Mouse (Mus musculus) limb, embryonic 14.5 days (tissue): ENCODE results near the gene Hnrnpk. TPM values are rescaled to one million over a fixed set of nuclear protein-coding genes. Genes with fewer than 3 reads are reported as not detected.

Experiments
- ATAC-seq: fragments of 200-750 bp; cut with Nextera tagmentation; 2 replicates; pipeline ENCODE4 v1.8.0; 2017; ENCODE audit warnings: low read depth, moderate number of reproducible peaks, moderate TSS enrichment; ENCODE audit not compliant: low FRiP score
- DNase-seq: peaks from one replicate; pipeline ENCODE4 v3.0.0-alpha.2; 2015; ENCODE audit warnings: low spot score
- H3K27ac ChIP-seq: fragments of 300-500 bp; sonication (generic); replicated peaks from 2 replicates; pipeline ENCODE4 v1.5.1; 2014; ENCODE audit warnings: low read depth, mild to moderate bottlenecking, low read length, moderate library complexity, mixed read lengths
- H3K27me3 ChIP-seq: fragments of 300-500 bp; sonication (generic); 2 replicates; pipeline ENCODE4 v1.6.1; 2014; ENCODE audit warnings: low read length, mixed read lengths; ENCODE audit not compliant: control insufficient read depth, insufficient read depth
- H3K36me3 ChIP-seq: fragments of 300-500 bp; sonication (generic); 2 replicates; pipeline ENCODE4 v1.6.1; 2014; ENCODE audit warnings: mild to moderate bottlenecking, low read length, moderate library complexity, mixed read lengths; ENCODE audit not compliant: control insufficient read depth, insufficient read depth
- H3K4me1 ChIP-seq: fragments of 300-500 bp; sonication (generic); 2 replicates; pipeline ENCODE4 v1.6.1; 2014; ENCODE audit warnings: antibody characterized with exemption, low read length, mixed read lengths; ENCODE audit not compliant: control insufficient read depth, insufficient read depth
- H3K4me2 ChIP-seq: fragments of 300-500 bp; sonication (generic); replicated peaks from 2 replicates; pipeline ENCODE4 v1.6.1; 2014; ENCODE audit warnings: low read depth, mild to moderate bottlenecking, low read length, moderate library complexity; ENCODE audit not compliant: severe bottlenecking
- H3K4me3 ChIP-seq: fragments of 300-500 bp; sonication (generic); replicated peaks from 2 replicates; pipeline ENCODE4 v1.5.1; 2014; ENCODE audit warnings: low read length
- H3K9ac ChIP-seq: fragments of 300-500 bp; sonication (generic); 2 replicates; pipeline ENCODE4 v1.6.1; 2014; ENCODE audit warnings: mild to moderate bottlenecking, low read depth, low read length, moderate library complexity; ENCODE audit not compliant: severe bottlenecking
- H3K9me3 ChIP-seq: fragments of 300-500 bp; sonication (generic); 2 replicates; pipeline ENCODE4 v1.6.1; 2016; ENCODE audit warnings: low read length; ENCODE audit not compliant: control insufficient read depth
- POLR2A ChIP-seq: fragments of 200-500 bp; IDR thresholded peaks from 2 replicates; pipeline ENCODE4 v1.8.0; 2012; ENCODE audit warnings: inconsistent platforms, mild to moderate bottlenecking, moderate library complexity, borderline replicate concordance; ENCODE audit not compliant: insufficient read depth, insufficient read length; ENCODE audit errors: extremely low read depth
- WGBS: fragments of 180-500 bp; shearing (Covaris S2); extraction: QIAGEN DNeasy Blood & Tissue Kit; methylation state at CpG from one replicate; pipeline ENCODE4 v1.1.7; 2014; 5-methylcytosine and 5-hydroxymethylcytosine counted together
- polyA plus RNA-seq, 2 experiments: library from polyadenylated mRNA; depleted of rRNA in 1 of 2; stranded (reverse) in 1 of 2; unstranded in 1 of 2; fragments of >200 nt; fragmentation: Nextera tagmentation in 1 of 2; extraction: Ambion mirVana in 1 of 2; gene quantifications; 2 replicates each; pipeline versions ENCODE4 v1.2.1 to v1.2.3; 2012 to 2014

The Hnrnpk gene
- polyA plus RNA-seq, 2 experiments, result 883 to 1,312 TPM

DNA sequence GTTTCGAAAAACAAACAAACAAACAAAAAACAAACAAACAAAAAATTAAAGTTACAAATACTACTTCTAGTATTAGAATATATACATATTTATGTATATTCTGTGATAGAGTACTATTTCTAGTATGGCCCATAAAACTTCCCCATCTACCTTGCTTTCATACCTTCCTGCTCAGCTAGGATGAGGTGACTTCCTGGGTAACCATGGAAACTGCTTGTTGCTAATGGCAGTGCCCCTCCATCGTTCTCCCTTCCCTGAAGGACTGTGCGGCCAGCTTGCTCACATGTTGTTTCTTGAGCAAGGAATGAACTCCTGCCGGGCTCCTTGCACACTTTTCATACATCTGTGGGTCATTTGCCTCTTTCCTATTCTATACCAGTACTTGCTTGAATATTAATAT lies 40.2 kb upstream of the Hnrnpk start:
- ATAC-seq (no peak), DNase-seq (no peak)
- Histone ChIP-seq H3K4me3 (no peak overlapping the region), H3K27ac (no peak overlapping the region), H3K4me1 (no peaks in the 10 kb centered on the region), H3K36me3 (no peaks in the 10 kb centered on the region), H3K9me3 (no peaks in the 10 kb centered on the region), H3K27me3 (no peaks in the 10 kb centered on the region), H3K4me2 (no peak overlapping the region), H3K9ac (no peak overlapping the region)
- no peak for TF ChIP-seq POLR2A
- 54% methylated on average over 4 of the region's 4 CpGs for WGBS

DNA sequence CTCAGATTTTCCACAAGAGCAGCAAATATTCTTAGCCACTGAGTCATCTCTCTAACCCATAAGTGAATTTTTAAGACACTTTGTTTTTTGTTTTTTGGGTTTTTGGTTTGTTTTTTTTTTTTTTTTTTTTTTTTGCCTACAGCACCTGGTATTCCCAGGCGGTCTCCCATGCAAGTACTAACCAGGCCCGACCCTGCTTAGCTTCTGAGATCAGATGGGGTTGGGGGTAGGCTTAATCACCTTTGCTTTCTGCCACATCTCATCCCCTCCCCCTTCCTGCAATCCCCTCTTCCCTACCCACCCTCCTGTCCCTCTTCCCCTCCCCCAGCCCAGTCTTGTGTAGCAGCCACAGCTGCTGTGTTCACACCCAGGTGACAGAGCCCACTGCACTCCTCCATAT lies 36.6 kb upstream of the Hnrnpk start:
- Histone ChIP-seq H3K27me3 (no peaks in the 10 kb centered on the region), H3K9ac (no peak overlapping the region), H3K4me2 (no peak overlapping the region), H3K9me3 (no peaks in the 10 kb centered on the region), H3K4me3 (no peak overlapping the region), H3K27ac (no peak overlapping the region), H3K36me3 (no peaks in the 10 kb centered on the region), H3K4me1 (no peaks in the 10 kb centered on the region)
- DNase-seq, result no peak
- 46% methylated on average over 2 of the region's 2 CpGs for WGBS
- ATAC-seq, result no peak
- no peak for TF ChIP-seq POLR2A

DNA sequence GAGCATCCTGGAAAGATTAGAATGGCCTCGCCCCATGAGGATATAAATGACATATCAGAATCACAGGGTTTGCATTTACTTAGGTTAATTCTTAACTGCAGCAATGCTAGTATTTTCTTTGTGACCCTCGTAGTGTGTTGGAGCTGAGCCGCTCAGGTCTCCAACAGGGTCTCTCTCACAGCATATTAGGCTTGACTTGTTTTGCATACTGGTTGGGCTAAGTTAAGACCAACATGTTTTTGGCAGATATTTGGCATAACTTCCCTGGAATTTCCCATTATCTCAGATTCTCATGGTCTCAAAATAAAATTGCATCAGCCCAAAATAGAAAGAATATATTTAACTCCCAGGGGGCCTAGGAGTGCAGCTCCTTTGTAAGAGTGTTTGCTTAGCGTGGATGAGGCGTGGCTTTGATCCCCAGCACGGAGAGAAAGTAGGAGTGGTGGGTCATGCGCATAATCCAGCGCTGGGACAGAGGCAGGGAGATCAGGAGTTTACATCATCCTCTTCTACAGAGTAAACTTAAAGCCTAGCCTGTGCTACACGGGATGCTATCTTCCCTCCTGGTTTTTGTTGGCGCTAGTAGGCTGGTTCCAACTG lies 20.0 kb upstream of the Hnrnpk start:
- H3K9me3 ChIP-seq, result no peaks in the 10 kb centered on the region
- no peaks in the 10 kb centered on the region for H3K27me3 ChIP-seq
- no peak for TF ChIP-seq POLR2A
- no peaks in the 10 kb centered on the region for H3K36me3 ChIP-seq
- 68% methylated on average over 10 of the region's 10 CpGs for WGBS
- H3K4me3 ChIP-seq, result no peak overlapping the region
- H3K9ac ChIP-seq, result no peak overlapping the region
- H3K4me2 ChIP-seq, result no peak overlapping the region
- H3K4me1 ChIP-seq, result no peaks in the 10 kb centered on the region
- DNase-seq (no peak), ATAC-seq (no peak)
- no peak overlapping the region for H3K27ac ChIP-seq

DNA sequence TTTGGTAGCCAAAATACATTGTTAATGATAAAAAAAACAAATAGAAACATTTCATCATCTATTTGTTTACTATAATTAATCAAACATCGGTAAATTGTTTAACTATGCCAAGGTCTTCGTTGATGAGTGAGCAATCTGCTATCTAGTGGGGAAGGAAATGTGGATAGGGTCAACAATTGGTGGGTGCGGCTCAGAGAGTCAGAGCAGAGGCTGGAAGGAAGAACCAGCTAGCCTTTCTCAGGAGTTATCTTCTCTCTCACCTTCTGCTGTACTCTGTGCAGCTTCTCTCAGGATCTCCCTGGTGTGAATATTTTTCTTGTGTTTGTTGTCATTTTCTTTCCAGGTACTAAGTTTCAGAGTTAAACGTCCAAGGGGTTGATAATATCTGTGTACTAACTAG lies 19.1 kb upstream of the Hnrnpk start:
- no peak for TF ChIP-seq POLR2A
- WGBS, result 94% methylated on average over 4 of the region's 4 CpGs
- no peak overlapping the region for H3K9ac ChIP-seq

DNA sequence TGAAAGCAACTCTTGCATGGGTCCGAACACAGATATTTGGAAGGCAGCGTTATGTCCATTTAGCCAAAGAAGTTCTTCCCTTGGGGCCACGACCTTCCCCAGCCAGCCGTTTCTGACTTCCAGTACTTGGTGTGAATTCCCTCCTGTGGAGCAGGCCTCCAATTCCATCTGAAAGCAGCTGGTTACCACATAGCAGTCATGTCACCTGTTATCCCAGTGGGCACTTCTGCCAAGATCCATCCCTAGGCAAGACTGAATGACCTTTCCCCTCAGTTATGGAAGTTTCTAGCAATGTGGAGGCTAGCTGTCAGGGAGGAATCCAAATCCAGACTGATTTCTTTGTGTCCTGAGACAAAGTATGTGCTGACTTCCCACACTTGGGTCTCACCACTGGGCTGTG lies 17.9 kb upstream of the Hnrnpk start:
- Histone ChIP-seq H3K4me1 (no peaks in the 10 kb centered on the region), H3K27ac (no peak overlapping the region), H3K9me3 (no peaks in the 10 kb centered on the region)

More for the DNA sequence above, 19.1 kb upstream of the Hnrnpk start:
- Histone ChIP-seq H3K4me2 (no peak overlapping the region), H3K9me3 (no peaks in the 10 kb centered on the region), H3K27ac (no peak overlapping the region), H3K27me3 (no peaks in the 10 kb centered on the region), H3K4me1 (no peaks in the 10 kb centered on the region), H3K4me3 (no peak overlapping the region), H3K36me3 (no peaks in the 10 kb centered on the region)
- no peak for DNase-seq
- no peak for ATAC-seq

DNA sequence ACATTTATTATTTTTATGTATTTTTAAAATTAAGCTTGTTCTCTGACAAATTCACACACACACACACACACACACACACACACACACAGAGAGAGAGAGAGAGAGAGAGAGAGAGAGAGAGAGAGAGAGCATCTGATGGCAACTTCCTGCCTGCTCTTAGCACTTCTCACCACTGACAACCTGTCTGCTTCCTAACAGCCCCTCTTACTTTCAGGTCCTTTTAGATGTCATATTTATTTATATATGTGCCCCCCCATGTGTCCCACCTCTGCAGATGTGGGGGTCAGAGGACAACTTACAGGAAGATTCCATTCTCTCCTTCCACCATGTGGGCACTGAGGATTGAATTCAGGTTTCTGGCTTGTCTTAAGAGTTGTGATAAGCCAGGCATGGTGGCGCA lies 16.1 kb upstream of the Hnrnpk start:
- Histone ChIP-seq H3K27me3 (no peaks in the 10 kb centered on the region), H3K4me1 (no peaks in the 10 kb centered on the region), H3K27ac (no peak overlapping the region), H3K4me2 (no peak overlapping the region), H3K9ac (no peak overlapping the region), H3K9me3 (no peaks in the 10 kb centered on the region), H3K36me3 (no peaks in the 10 kb centered on the region), H3K4me3 (no peak overlapping the region)
- DNase-seq (no peak), ATAC-seq (no peak)
- WGBS, result 92% methylated on average over 1 of the region's 1 CpGs
- TF ChIP-seq POLR2A, result no peak

More for the DNA sequence above, 17.9 kb upstream of the Hnrnpk start:
- Histone ChIP-seq H3K4me2 (no peak overlapping the region), H3K4me3 (no peak overlapping the region), H3K36me3 (no peaks in the 10 kb centered on the region), H3K27me3 (no peaks in the 10 kb centered on the region), H3K9ac (no peak overlapping the region)
- TF ChIP-seq POLR2A, result no peak
- no peak for ATAC-seq
- WGBS, result 72% methylated on average over 4 of the region's 4 CpGs
- DNase-seq, result no peak
